Mouse (Mus musculus) left cerebral cortex, postnatal 4 days (tissue): ENCODE results near the gene Clint1. TPM values are rescaled to one million over a fixed set of nuclear protein-coding genes. Genes with fewer than 3 reads are reported as not detected.

Source experiments
- DNase-seq: peaks from one replicate; pipeline ENCODE4 v3.0.0-alpha.2; 2022
- intact Hi-C: fragments of 180-260 bp; cut with DNase I; formaldehyde crosslinking; loops from one replicate; pipeline ENCODE4 v1.15.1; 2025
- total RNA-seq, 2 experiments: library from RNA; stranded (reverse); gene quantifications; 2 replicates each; pipeline ENCODE4 v1.2.3; 2021

Clint1 gene
- 10 to 100 TPM; 41.0 to 42.3 TPM for total RNA-seq

- intact Hi-C loops: no loop called here
- DNase-seq: peak; percentile 83
Observed at GRCm38 (mm10) chr11:45851516-45852123, at the start of gene Clint1. TSS of gene Clint1 (plus strand) at chr11:45852051.

- intact Hi-C loops: no loop called here
- DNase-seq: no peak
Observed at GRCm38 (mm10) chr11:45804068-45804467, 47.8 kb upstream of the Clint1 start.

DNA sequence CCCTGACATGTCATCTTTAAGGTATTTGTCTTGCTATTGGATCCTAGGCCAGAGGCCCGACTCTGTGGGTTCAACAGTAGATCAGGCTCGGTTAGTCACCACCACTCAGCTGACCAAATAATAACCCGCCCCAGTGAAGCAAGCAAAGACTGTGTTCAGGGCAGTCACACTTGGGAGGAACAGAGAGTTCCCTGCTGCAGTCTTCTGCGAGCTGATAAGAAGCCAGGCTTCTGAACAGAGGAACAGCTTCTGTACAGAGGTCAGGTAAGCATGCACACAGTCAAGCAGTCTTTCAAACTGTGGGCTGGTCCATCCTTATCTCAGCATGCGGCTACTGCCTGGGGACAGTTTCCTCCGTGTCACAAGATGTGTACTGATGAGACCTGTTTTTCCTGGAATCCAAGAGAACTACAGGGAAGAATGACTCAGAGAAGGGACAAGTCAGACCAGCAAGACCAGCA lies 46.5 kb upstream of the Clint1 start:
- no peak for DNase-seq
- intact Hi-C loops: no loop called here

- intact Hi-C loops: no loop called here
Observed at GRCm38 (mm10) chr11:45805810-45806209, 46.0 kb upstream of the Clint1 start.

DNA sequence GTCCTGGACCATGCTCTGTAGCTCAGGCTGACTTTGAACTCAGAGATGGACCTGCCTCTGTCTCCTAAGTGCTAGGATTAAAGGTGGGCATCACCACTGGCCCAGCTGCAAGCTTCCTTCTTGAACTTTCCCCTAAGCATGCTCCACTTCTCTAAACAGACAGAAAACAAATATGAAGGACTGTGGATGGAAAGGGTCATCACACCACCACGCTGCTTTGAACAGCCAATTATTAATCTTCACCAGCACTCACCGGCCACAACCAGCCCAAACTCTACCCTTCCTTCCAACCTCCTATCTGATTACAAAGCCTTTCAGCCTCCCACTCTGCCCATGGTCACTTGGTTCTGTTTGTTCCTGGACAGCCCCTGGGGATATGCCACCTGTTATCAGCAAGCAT lies 45.6 kb upstream of the Clint1 start:
- DNase-seq: no peak
- intact Hi-C loops: no loop called here

More at GRCm38 (mm10) chr11:45805810-45806209, 46.0 kb upstream of the Clint1 start:
- DNase-seq: no peak

DNA sequence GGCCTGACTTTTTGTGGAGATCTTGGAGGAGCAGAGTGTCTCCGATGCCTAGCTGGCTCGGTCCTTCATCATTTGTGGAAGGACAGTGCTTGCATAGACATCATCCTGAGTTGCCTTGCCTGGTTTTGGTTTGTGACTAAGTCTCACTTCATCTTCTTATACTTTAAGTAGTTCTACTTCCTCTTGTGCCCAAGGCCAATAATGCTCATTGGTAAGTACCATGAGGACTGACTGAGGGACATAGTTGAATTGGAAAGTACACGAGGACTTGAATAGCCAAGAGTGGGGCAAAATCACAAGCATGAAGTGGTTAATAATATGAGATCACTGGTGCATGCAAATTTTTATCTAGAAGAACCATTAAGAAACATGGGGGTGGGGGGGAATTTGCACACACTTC lies 45.0 kb upstream of the Clint1 start:
- intact Hi-C loops: no loop called here

GRCm38 (mm10) chr11:45807820-45808219 lies 44.0 kb upstream of the Clint1 start:
- DNase-seq: no peak
- intact Hi-C loops: no loop called here

More for the DNA sequence above, 45.0 kb upstream of the Clint1 start:
- no peak for DNase-seq

- intact Hi-C loops: no loop called here
- DNase-seq: no peak
Observed at GRCm38 (mm10) chr11:45809424-45809823, 42.4 kb upstream of the Clint1 start.

DNA sequence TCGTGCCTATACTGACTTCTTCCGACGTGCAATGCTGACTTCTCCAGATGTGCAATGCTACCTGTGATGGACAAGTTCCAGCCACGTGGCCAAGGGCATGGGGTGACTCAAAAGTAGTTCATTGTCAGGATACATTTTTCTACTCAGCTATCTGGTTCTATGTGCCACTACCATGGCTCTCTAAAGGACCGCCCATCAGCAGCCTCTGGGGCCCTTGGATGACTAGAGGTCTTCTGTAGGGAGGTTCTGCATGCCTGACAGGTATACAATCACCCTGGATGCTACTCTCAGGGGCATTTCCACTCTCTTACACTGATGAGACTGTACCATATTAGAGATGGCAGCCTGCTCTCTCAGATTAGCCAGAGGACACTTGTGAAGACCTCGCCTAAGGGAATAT lies 41.8 kb upstream of the Clint1 start:
- DNase-seq: no peak
- intact Hi-C loops: no loop called here

- no peak for DNase-seq
- intact Hi-C loops: no loop called here
Observed at GRCm38 (mm10) chr11:45810805-45811204, 41.0 kb upstream of the Clint1 start.

GRCm38 (mm10) chr11:45815603-45816002 lies 36.2 kb upstream of the Clint1 start:
- intact Hi-C loops: no loop called here
- DNase-seq: peak; percentile 61

DNA sequence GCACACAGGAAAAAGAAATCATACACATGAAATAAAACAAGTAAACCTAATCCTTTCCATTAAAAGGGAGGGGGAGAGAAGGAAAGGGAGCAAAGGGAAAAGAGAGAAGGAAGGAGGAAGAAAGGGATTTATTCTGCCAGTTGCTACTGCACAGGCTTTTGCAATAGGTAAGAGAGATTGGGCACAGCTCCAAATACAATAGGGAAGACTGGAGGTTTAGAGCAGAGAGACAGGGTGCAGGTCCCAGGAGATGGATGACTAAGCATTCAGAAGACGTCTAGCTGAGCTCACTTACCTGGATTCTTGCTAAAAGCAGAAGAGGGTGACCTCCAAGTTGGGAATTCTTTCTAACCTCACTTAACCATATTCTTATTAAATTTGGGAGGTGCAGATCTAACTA lies 35.1 kb upstream of the Clint1 start:
- no peak for DNase-seq
- intact Hi-C loops: no loop called here

- no peak for DNase-seq
- intact Hi-C loops: no loop called here
Observed at GRCm38 (mm10) chr11:45817996-45818395, 33.9 kb upstream of the Clint1 start.

DNA sequence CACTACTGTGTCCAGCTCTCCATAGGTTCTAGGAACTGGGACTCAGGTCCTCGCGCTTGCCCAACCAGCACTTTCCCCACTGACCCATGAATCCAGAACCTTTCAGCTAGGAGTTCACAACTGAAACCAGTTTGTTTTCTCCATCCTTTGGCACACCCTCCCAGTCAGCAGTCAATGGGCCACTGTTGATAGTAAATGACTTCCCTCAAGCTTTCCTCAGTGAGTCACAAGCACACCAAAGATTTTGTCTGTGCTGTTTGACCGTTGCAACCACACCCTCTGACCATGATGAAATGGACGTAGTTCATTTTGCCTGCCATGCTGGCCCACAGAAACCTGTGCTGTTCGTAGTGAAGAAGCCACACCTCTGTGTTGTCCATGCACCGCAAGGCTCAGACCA lies 30.9 kb upstream of the Clint1 start:
- no peak for DNase-seq
- intact Hi-C loops: no loop called here

GRCm38 (mm10) chr11:45830112-45830511 lies 21.7 kb upstream of the Clint1 start:
- intact Hi-C loops: no loop called here
- no peak for DNase-seq

- DNase-seq: no peak
- intact Hi-C loops: no loop called here
Observed at GRCm38 (mm10) chr11:45830743-45831310, 21.0 kb upstream of the Clint1 start.

DNA sequence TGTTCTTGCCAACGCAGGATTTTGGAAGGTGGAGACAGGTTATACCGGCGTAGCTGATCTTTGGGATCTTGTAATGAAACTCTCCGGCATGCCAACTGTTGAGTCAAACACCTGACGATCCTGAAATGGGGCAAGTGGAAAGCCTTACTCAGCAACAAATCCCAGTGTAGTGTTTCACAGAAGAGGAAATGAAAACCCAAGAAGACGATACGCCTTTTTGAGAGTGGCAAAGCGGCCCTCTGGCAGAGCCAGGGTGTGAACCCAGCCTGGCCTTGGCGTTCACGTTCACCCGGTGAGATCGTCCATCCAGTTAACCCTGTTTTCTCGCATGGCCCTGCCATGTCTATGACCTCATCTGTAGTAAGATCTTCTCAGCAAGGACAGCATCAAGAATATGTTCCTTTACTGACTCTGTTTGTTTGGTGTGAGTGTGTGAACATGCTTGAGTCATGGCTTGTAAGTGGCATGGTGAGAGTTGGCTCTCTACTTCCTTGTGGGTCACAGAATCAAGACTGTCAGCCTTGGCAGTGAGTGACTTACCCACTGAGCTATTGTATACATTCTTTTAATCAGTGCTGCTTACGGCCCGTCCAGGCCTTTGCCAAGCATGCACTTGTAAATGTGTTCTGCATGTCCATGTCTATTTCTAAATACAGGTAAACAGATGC lies 20.2 kb upstream of the Clint1 start:
- no peak for DNase-seq
- intact Hi-C loops: no loop called here

DNA sequence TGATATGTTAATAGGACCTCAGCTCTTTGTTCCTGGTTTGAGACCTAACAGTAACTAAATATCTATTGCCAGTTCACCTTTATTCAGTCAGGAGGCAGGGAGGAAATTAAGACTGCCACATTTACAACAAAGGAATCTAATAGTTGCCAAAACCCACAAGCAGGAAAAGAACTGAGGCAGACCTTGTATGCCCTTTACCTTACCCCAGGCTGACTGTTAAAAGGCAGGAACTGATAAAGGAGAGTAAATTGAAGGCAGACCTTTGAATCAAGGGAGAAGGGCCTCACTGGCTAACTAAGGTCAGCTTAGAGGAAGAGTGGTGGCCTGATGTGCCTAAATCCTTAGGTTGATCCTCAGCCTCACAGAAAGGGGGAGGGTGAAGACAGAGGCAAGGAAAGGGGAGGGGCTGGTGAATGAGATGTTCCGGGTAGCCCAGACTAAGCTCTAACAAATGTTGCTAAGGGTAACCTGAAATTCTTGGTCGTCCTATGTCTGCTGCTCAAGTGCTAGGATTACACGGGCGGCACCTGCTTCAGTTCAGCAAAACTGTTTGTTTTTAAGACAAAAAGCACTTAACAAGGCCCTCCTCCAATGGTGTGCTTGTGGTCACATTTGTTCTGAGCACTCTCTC lies 16.1 kb upstream of the Clint1 start:
- DNase-seq: no peak
- intact Hi-C loops: no loop called here

DNA sequence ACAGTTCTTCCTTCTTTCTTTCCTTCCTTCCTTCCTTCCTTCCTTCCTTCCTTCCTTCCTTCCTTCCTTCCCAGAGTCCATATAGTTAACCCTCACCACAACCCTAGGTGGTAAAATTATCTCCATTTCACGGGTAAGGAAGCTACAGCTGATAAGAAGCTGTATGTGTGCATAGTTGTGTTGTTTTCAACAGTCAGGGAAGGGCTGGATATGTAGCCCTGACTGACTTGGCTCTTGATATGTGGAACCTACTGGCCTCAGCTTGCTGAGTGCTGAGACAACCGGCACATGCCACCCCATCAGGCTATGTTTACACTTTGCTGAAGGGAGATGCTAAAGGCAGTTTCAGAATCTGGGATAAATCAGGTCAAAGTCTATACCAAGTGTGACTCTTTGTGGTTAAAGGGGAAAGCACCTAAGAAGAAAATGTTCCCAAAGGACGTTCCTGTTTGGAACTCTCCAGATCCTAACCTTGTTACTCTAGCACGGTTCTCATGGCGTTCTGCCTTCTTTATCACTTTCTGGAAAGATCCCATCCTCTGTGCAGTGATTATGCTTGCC lies 14.5 kb upstream of the Clint1 start:
- DNase-seq: no peak
- intact Hi-C loops: no loop called here

GRCm38 (mm10) chr11:45838450-45838849 lies 13.4 kb upstream of the Clint1 start:
- DNase-seq: no peak
- intact Hi-C loops: no loop called here

- intact Hi-C loops: no loop called here
- no peak for DNase-seq
Observed at GRCm38 (mm10) chr11:45840332-45840731, 11.5 kb upstream of the Clint1 start.
